Mouse (Mus musculus): Measurements from ENCODE around the gene Slc10a2.
"Not testable (repeated sequence)": the region's sequence is repeated elsewhere in the genome, so short reads cannot be mapped to it uniquely, and the experiment has no call there.

Slc10a2 gene

GRCm38 (mm10) chr8:5105186-5105585, at the start of gene Slc10a2:
Gene Slc10a2 (minus strand): TSS chr8:5105351.
- DNase-seq = no peak

- DNase-seq = no peak
Observed at GRCm38 (mm10) chr8:5129322-5129829, 24.2 kb upstream of the Slc10a2 start.

- no peak for DNase-seq
Observed at GRCm38 (mm10) chr8:5106855-5107254, 1.7 kb upstream of the Slc10a2 start.

- no peak for DNase-seq
Observed at GRCm38 (mm10) chr8:5095392-5095791, 9.8 kb downstream of the Slc10a2 start.

GRCm38 (mm10) chr8:5093991-5094390, 11.2 kb downstream of the Slc10a2 start:
- not testable (repeated sequence) for DNase-seq

- no peak for DNase-seq
Observed at GRCm38 (mm10) chr8:5073654-5074293, 31.4 kb downstream of the Slc10a2 start.

GRCm38 (mm10) chr8:5058888-5059287, 46.3 kb downstream of the Slc10a2 start:
- no peak for DNase-seq

- not testable (repeated sequence) for DNase-seq
Observed at GRCm38 (mm10) chr8:5044361-5044900, 60.7 kb downstream of the Slc10a2 start.

- DNase-seq = no peak
Observed at GRCm38 (mm10) chr8:5038811-5039561, 66.2 kb downstream of the Slc10a2 start.

All from spleen, adult 18-20 months (tissue).